Mouse (Mus musculus): Measurements from ENCODE around the gene Slc35g2. TPM values are rescaled to one million over a fixed set of nuclear protein-coding genes. Genes with fewer than 3 reads are reported as not detected.
A peak's percentile ranks its signal among the peaks of the same experiment; 100 is the strongest.

Gene Slc35g2
- polyA plus RNA-seq (2014; fragmentation: Nextera tagmentation; extraction: Ambion mirVana), result 24.2 and 26.2 TPM in 2 replicates

DNA sequence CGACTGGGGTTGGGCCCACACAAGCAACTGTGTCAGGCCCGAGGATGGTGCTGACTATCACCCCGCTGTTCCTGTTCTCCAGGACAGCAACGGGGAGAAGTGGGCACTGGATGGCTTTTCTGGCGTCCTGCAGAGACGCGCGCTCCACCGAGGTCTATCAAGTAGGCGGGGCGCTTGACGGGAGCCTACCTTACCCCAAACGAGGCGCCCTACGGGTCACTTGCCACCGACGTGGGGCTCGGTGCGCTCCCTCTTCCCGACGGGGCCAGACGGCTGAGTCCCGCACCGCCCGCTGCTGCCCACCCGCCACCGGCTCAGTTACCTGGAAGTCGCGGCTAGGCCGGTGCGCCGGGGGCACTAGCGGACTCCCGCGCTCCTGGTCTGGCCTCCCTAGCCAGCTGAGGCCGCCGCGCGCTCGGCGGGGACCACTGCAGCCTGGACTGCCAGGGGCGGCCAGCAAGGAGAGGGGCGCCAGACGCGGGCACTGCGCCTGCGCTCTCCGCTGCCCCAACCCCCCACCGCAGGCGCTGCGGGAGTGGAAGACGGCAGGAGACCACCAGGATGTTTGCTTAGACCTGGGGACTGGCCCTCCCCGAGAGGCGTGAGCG, at the start of gene Slc35g2:
Gene Slc35g2, minus strand, starts transcription at position 465 of the 608 bp plus-strand sequence.
- peak within 1 kb of the TSS; percentile 63 for H3K27ac ChIP-seq
- peak within 1 kb of the TSS; percentile 69 for H3K4me3 ChIP-seq (replicated peaks; ENCODE audit: low read length)
- peaks cover 11% of the 10 kb centered on the region for H3K4me1 ChIP-seq (replicated peaks; ENCODE audit: control insufficient read depth, insufficient read depth, low read length)
- ATAC-seq (ENCODE audit: low FRiP score), result peak; percentile 93
- peak within 1 kb of the TSS; percentile 70 for H3K4me2 ChIP-seq (replicated peaks)
- peak within 1 kb of the TSS; percentile 83 for H3K9ac ChIP-seq
- H3K36me3 ChIP-seq (replicated peaks; ENCODE audit: control insufficient read depth, insufficient read depth), result no peaks in the 10 kb centered on the region
- peak; percentile 74 for DNase-seq (ENCODE audit: low spot score)
- no peaks in the 10 kb centered on the region for H3K27me3 ChIP-seq (ENCODE audit: control insufficient read depth, insufficient read depth, low read length)
- WGBS, result under 1% methylated on average over 54 of the region's 55 CpGs
- no peaks in the 10 kb centered on the region for H3K9me3 ChIP-seq (ENCODE audit: control insufficient read depth, low read length)

DNA sequence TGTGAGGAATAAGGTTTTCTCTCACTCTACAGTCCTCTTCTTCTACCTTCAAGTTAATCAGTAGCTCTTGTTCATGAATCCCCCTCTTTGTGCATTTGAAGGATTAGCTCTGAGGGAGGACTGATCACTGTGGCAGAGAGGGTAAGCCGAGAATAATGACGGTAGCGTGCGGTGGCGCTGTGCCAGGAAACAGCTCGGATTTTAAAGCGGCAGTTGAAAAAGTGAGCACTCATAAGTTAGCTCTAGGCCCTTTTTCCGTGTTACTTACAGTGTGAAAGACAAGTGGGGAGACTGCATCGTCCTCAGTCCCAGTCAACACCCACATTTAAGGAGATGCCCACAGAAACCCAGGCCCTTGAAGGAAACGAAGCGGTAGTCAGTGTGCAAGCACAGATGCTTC, 46.1 kb upstream of the Slc35g2 start:
- ATAC-seq (ENCODE audit: low FRiP score), result no peak
- Histone ChIP-seq H3K27ac (no peak overlapping the region), H3K9me3 (ENCODE audit: control insufficient read depth, low read length) (no peaks in the 10 kb centered on the region), H3K27me3 (ENCODE audit: control insufficient read depth, insufficient read depth, low read length) (no peaks in the 10 kb centered on the region), H3K4me3 (replicated peaks; ENCODE audit: low read length) (no peak overlapping the region), H3K4me2 (replicated peaks) (no peak overlapping the region), H3K4me1 (replicated peaks; ENCODE audit: control insufficient read depth, insufficient read depth, low read length) (no peaks in the 10 kb centered on the region; the same call in 1 of the 2 replicates), H3K36me3 (replicated peaks; ENCODE audit: control insufficient read depth, insufficient read depth) (no peaks in the 10 kb centered on the region), H3K9ac (no peak overlapping the region)
- DNase-seq (ENCODE audit: low spot score), result peak; percentile 74
- WGBS, result 36% methylated on average over 11 of the region's 11 CpGs

DNA sequence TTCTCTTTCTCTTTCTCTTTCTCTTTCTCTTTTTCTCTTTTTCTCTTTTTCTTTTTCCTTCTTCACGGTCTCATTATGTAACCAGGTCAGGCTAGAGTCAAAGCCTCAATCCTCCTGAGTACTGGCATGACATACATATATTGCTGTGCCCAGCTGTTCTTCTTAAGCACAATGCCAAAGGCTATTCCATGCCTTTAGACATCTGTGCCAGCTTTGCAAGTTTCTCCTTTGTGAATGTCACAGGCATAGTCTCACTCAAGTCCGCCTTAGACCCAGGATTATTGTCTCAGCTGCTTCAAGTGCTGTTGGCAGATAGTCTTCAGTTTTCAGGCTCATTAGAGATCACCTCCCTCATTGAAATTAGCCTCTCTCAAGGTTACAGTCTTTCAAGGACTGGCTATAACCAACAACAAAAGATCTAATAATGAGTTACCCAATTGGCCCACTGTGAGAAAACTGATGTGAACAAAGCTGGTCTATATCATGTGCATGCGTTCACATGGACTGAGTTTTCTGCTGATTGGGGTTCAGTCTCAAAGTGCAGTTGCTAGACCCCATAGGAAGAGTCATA, 42.7 kb upstream of the Slc35g2 start:
- no peaks in the 10 kb centered on the region for H3K36me3 ChIP-seq (replicated peaks; ENCODE audit: control insufficient read depth, insufficient read depth)
- H3K9me3 ChIP-seq (ENCODE audit: control insufficient read depth, low read length), result no peaks in the 10 kb centered on the region
- H3K27ac ChIP-seq, result no peak overlapping the region
- no peaks in the 10 kb centered on the region; the same call in 1 of the 2 replicates for H3K4me1 ChIP-seq (replicated peaks; ENCODE audit: control insufficient read depth, insufficient read depth, low read length)
- no peaks in the 10 kb centered on the region for H3K27me3 ChIP-seq (ENCODE audit: control insufficient read depth, insufficient read depth, low read length)
- no peak overlapping the region for H3K4me3 ChIP-seq (replicated peaks; ENCODE audit: low read length)
- ATAC-seq (ENCODE audit: low FRiP score) (no peak), DNase-seq (ENCODE audit: low spot score) (no peak)
- H3K4me2 ChIP-seq (replicated peaks), result no peak overlapping the region
- 66% methylated on average over 3 of the region's 3 CpGs for WGBS
- H3K9ac ChIP-seq, result no peak overlapping the region

DNA sequence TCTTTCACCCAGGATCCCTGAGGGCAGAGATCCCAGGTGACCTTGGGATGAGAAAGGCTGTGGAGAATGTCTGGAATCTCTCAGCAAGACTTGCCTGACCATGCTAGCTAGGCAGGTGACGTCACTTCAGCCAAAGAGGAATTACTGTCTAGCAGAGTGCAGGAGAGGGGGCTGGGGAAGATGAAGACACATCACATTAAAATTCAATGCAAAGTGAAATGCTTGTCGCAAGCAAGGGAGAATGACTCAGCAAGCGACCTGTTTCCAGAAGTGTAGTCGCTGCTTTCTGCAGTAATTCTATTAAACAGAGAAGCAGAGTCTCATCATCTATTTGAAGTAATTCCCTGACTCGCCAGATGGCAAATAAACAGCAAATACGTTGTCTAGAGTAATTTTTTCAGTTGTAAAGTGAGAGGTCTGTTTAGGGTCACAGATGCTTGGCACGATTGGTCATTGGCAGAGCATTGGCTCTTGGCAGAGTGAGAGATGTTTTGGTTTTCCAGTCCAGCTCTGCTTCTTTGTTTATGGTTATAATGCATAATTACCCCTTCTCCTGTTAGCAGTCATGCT, 35.2 kb upstream of the Slc35g2 start:
- ATAC-seq (ENCODE audit: low FRiP score) (no peak), DNase-seq (ENCODE audit: low spot score) (peak; percentile 46)
- Histone ChIP-seq H3K4me1 (replicated peaks; ENCODE audit: control insufficient read depth, insufficient read depth, low read length) (no peaks in the 10 kb centered on the region), H3K36me3 (replicated peaks; ENCODE audit: control insufficient read depth, insufficient read depth) (no peaks in the 10 kb centered on the region), H3K9me3 (ENCODE audit: control insufficient read depth, low read length) (no peaks in the 10 kb centered on the region), H3K27ac (no peak overlapping the region), H3K4me3 (replicated peaks; ENCODE audit: low read length) (no peak overlapping the region), H3K4me2 (replicated peaks) (no peak overlapping the region), H3K27me3 (ENCODE audit: control insufficient read depth, insufficient read depth, low read length) (no peaks in the 10 kb centered on the region), H3K9ac (no peak overlapping the region)
- WGBS, result 39% methylated on average over 7 of the region's 7 CpGs

DNA sequence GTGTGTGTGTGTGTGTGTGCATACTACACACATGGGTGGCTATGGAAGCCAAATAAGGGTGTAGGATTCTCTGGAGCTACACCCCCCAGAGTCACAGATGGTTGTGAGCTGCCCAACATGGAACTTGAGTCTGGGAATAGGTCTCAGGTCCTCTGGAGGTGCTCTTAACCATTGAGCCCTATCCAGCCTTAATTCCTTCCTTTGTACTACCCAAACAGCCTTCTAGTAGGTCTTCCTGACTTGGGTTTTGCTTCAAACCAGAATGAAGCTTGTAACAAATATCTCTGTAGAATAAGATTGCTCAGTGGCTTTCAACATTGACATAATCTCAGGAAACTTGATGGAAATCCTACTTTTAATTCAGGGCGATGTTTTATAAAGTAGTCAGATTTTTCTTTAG, 34.6 kb upstream of the Slc35g2 start:
- no peak for ATAC-seq (ENCODE audit: low FRiP score)
- Histone ChIP-seq H3K4me3 (replicated peaks; ENCODE audit: low read length) (no peak overlapping the region), H3K9ac (no peak overlapping the region), H3K27me3 (ENCODE audit: control insufficient read depth, insufficient read depth, low read length) (no peaks in the 10 kb centered on the region), H3K9me3 (ENCODE audit: control insufficient read depth, low read length) (no peaks in the 10 kb centered on the region), H3K27ac (no peak overlapping the region), H3K4me2 (replicated peaks) (no peak overlapping the region), H3K36me3 (replicated peaks; ENCODE audit: control insufficient read depth, insufficient read depth) (no peaks in the 10 kb centered on the region), H3K4me1 (replicated peaks; ENCODE audit: control insufficient read depth, insufficient read depth, low read length) (no peaks in the 10 kb centered on the region)
- DNase-seq (ENCODE audit: low spot score), result no peak
- 94% methylated on average over 1 of the region's 1 CpGs for WGBS

DNA sequence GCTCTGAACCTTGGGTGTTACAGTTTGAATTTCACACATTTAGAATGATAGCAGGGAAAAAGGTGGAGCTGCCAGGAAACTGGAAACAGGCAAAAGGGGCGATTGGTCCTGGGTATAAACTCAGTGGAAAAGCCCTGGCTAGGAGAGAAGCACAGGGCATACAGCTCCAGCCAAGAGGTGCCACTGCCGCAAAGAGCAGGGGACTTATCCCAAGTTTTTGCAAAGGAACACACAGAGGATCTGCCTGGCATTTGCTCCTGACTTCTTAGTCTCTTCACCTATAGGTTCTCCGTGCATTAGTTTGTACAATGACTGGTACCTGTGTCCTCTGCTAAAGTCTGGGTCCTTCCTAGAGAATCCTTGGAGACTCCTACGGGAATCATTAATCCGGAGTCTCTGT, 32.3 kb upstream of the Slc35g2 start:
- Histone ChIP-seq H3K27me3 (ENCODE audit: control insufficient read depth, insufficient read depth, low read length) (no peaks in the 10 kb centered on the region), H3K27ac (no peak overlapping the region), H3K4me1 (replicated peaks; ENCODE audit: control insufficient read depth, insufficient read depth, low read length) (peaks cover 11% of the 10 kb centered on the region), H3K4me3 (replicated peaks; ENCODE audit: low read length) (no peak overlapping the region), H3K9ac (no peak overlapping the region), H3K36me3 (replicated peaks; ENCODE audit: control insufficient read depth, insufficient read depth) (no peaks in the 10 kb centered on the region), H3K9me3 (ENCODE audit: control insufficient read depth, low read length) (no peaks in the 10 kb centered on the region), H3K4me2 (replicated peaks) (no peak overlapping the region)
- 75% methylated on average over 5 of the region's 5 CpGs for WGBS
- DNase-seq (ENCODE audit: low spot score), result no peak
- ATAC-seq (ENCODE audit: low FRiP score), result no peak

DNA sequence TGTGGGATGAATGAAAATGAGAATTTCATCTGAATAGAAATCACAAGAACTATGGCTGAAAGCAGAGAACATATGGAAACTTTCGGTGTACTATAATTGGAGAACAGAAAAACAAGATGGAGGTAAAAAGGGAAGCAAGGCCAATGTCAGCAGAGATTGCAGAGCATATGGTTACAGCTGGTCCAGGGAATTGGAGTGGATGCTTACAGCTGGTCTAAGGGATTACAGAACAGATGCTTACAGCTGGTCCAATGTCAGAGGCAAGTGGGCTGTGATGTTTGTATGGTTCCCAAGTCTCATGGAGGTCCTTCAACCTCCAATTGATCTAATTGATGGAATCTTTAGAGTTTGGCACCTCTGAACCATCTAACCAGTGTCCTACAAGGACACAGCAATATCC, 31.2 kb upstream of the Slc35g2 start:
- H3K27ac ChIP-seq, result no peak overlapping the region
- H3K27me3 ChIP-seq (ENCODE audit: control insufficient read depth, insufficient read depth, low read length), result no peaks in the 10 kb centered on the region
- DNase-seq (ENCODE audit: low spot score), result no peak
- H3K9ac ChIP-seq, result no peak overlapping the region
- H3K36me3 ChIP-seq (replicated peaks; ENCODE audit: control insufficient read depth, insufficient read depth), result no peaks in the 10 kb centered on the region
- no peak overlapping the region for H3K4me2 ChIP-seq (replicated peaks)
- no peaks in the 10 kb centered on the region for H3K9me3 ChIP-seq (ENCODE audit: control insufficient read depth, low read length)
- 88% methylated on average over 1 of the region's 1 CpGs for WGBS
- no peak overlapping the region for H3K4me3 ChIP-seq (replicated peaks; ENCODE audit: low read length)
- no peak for ATAC-seq (ENCODE audit: low FRiP score)
- H3K4me1 ChIP-seq (replicated peaks; ENCODE audit: control insufficient read depth, insufficient read depth, low read length), result peaks cover 11% of the 10 kb centered on the region

DNA sequence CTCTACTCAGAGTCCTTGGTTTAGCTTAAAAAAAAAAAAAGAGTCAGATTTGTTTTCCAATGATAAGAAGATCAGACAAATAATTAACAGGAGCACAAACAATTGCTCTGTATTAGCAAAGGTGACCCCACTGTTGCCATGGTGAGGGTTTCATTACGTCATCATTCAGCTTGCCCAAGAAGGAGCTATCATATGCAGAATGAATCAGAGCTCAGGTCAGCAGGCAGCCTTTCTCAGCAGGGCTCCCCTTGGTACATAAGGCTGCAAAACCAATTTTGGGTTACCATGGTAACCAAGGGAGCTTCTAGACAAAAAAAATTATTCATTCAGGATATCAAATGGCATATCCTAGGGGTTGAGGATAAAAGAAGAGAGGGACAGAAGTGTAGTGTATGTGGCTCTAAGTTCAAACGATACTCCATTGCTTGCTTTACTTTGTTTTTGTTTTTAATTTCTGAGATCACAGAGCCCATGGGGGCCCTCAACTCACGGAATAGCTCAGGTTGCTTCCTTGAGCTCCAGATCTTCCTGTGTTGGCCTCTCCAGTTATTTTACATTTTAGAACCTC, 29.0 kb upstream of the Slc35g2 start:
- no peak overlapping the region for H3K27ac ChIP-seq
- no peaks in the 10 kb centered on the region for H3K27me3 ChIP-seq (ENCODE audit: control insufficient read depth, insufficient read depth, low read length)
- peak; percentile 47 for DNase-seq (ENCODE audit: low spot score)
- H3K9ac ChIP-seq, result no peak overlapping the region
- H3K4me2 ChIP-seq (replicated peaks), result no peak overlapping the region
- H3K9me3 ChIP-seq (ENCODE audit: control insufficient read depth, low read length), result no peaks in the 10 kb centered on the region
- WGBS, result 33% methylated on average over 3 of the region's 3 CpGs
- no peak overlapping the region for H3K4me3 ChIP-seq (replicated peaks; ENCODE audit: low read length)
- H3K4me1 ChIP-seq (replicated peaks; ENCODE audit: control insufficient read depth, insufficient read depth, low read length), result peaks cover 11% of the 10 kb centered on the region
- ATAC-seq (ENCODE audit: low FRiP score), result no peak
- no peaks in the 10 kb centered on the region for H3K36me3 ChIP-seq (replicated peaks; ENCODE audit: control insufficient read depth, insufficient read depth)

DNA sequence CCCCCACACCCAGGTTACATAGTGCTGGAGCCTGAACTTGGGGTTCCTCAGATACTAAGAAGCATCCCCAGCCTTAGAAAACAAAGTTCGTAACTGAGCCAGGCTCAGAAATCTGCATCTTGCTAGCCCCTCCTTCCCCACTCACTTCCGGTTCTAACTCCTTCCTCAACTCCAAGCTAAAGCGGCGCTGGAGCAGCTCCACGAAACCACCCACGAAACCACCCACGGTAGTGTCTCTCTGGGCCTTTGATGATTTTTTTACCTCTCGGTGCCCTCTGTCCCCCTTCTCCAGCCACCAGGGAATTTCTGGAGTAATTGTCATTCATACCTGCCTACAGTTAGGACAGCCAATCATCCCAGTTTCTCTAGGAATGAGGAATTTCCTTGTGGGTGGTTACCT, 26.7 kb upstream of the Slc35g2 start, which contains the start of gene Stag1:
Gene Stag1, plus strand, starts transcription at position 253 of the 400 bp plus-strand sequence.
- no peak for DNase-seq (ENCODE audit: low spot score)
- H3K27ac ChIP-seq, result no peak within 1 kb of the TSS
- no peaks in the 10 kb centered on the region for H3K36me3 ChIP-seq (replicated peaks; ENCODE audit: control insufficient read depth, insufficient read depth)
- no peak for ATAC-seq (ENCODE audit: low FRiP score)
- H3K4me2 ChIP-seq (replicated peaks), result no peak within 1 kb of the TSS
- H3K9me3 ChIP-seq (ENCODE audit: control insufficient read depth, low read length), result no peaks in the 10 kb centered on the region
- H3K4me3 ChIP-seq (replicated peaks; ENCODE audit: low read length), result no peak within 1 kb of the TSS
- no peak within 1 kb of the TSS for H3K9ac ChIP-seq
- peaks cover 11% of the 10 kb centered on the region for H3K4me1 ChIP-seq (replicated peaks; ENCODE audit: control insufficient read depth, insufficient read depth, low read length)
- WGBS, result 92% methylated on average over 8 of the region's 8 CpGs
- H3K27me3 ChIP-seq (ENCODE audit: control insufficient read depth, insufficient read depth, low read length), result no peaks in the 10 kb centered on the region
